Mouse (Mus musculus) stomach, embryonic 16.5 days (tissue): ENCODE measurements at regions not wholly inside any gene's neighbourhood (a gene's known extent, or its start where the extent isn't known, plus 50 kb on each side); places are given as distances from the start of the nearest gene placed in this dataset.

Source experiments
- ATAC-seq: fragments of 200-750 bp; cut with Nextera tagmentation; 2 replicates; pipeline ENCODE4 v1.8.0; 2017; ENCODE audit warnings: moderate number of reproducible peaks, moderate TSS enrichment; ENCODE audit not compliant: insufficient read depth, low FRiP score
- H3K27ac ChIP-seq: fragments of 300-500 bp; sonication (generic); 2 replicates; pipeline ENCODE4 v1.5.1; 2014; ENCODE audit warnings: low read length
- H3K27me3 ChIP-seq: fragments of 300-500 bp; sonication (generic); 2 replicates; pipeline ENCODE4 v1.6.1; 2014; ENCODE audit warnings: low read length, control low read depth, mixed read lengths; ENCODE audit not compliant: control insufficient read depth, insufficient read depth
- H3K36me3 ChIP-seq: fragments of 300-500 bp; sonication (generic); 2 replicates; pipeline ENCODE4 v1.6.1; 2014; ENCODE audit warnings: low read length; ENCODE audit not compliant: control insufficient read depth, insufficient read depth
- H3K4me1 ChIP-seq: fragments of 300-500 bp; sonication (generic); 2 replicates; pipeline ENCODE4 v1.6.1; 2014; ENCODE audit warnings: low read length, control low read depth, mixed read lengths; ENCODE audit not compliant: control insufficient read depth, insufficient read depth
- H3K4me2 ChIP-seq: fragments of 300-500 bp; sonication (generic); 2 replicates; pipeline ENCODE4 v1.6.1; 2014; ENCODE audit warnings: low read depth, low read length, mixed read lengths
- H3K4me3 ChIP-seq: fragments of 300-500 bp; sonication (generic); replicated peaks from 2 replicates; pipeline ENCODE4 v1.5.1; 2014; ENCODE audit warnings: mild to moderate bottlenecking, low read length
- H3K9ac ChIP-seq: fragments of 300-500 bp; sonication (generic); 2 replicates; pipeline ENCODE4 v1.6.1; 2014; ENCODE audit warnings: low read length
- H3K9me3 ChIP-seq: fragments of 300-500 bp; sonication (generic); replicated peaks from 2 replicates; pipeline ENCODE4 v1.6.1; 2016; ENCODE audit warnings: low read length, control low read depth; ENCODE audit not compliant: control insufficient read depth
- WGBS: fragments of 180-500 bp; shearing (Covaris S2); extraction: QIAGEN DNeasy Blood & Tissue Kit; methylation state at CpG from one replicate; pipeline ENCODE4 v1.1.7; 2014; 5-methylcytosine and 5-hydroxymethylcytosine counted together

DNA sequence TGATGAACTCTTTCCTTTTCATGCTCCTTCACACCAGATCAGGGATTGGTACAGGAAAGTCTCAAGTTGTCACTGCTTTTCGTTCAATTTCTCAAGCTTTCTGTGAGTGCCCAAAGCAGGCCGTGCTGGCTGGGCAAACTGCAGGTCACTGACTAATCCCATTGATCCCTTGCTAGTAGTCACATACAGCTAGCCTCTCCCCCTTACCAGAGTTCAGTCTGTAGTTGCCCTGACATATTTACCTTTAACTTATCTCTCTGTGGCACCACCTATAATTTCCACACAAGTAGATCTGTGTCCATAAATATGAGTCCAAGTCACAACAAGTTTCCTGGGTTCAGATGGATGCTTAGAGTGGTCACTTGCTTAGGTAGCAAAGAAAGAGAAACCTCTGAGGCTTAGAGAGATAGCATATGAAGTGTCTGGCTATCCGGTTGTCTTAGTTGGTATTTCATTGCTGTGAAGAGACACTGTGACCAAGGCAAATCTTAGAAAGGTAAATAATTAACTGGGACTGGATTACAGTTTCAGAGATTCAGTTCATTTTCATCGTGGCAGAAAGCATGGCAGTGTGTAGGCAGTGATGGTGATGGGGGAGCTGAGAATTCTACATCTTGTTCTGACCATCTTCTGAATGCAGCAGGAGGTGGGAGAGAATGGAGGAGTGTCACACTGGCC is 362.8 kb upstream of the Pcsk5 start:
- Histone ChIP-seq H3K9ac (no peak overlapping the region), H3K27ac (no peak overlapping the region), H3K4me1 (no peaks in the 10 kb centered on the region), H3K4me3 (no peak overlapping the region), H3K27me3 (no peaks in the 10 kb centered on the region), H3K4me2 (no peak overlapping the region), H3K9me3 (no peaks in the 10 kb centered on the region), H3K36me3 (no peaks in the 10 kb centered on the region)
- 58% methylated on average over 4 of the region's 4 CpGs for WGBS
- no peak for ATAC-seq

DNA sequence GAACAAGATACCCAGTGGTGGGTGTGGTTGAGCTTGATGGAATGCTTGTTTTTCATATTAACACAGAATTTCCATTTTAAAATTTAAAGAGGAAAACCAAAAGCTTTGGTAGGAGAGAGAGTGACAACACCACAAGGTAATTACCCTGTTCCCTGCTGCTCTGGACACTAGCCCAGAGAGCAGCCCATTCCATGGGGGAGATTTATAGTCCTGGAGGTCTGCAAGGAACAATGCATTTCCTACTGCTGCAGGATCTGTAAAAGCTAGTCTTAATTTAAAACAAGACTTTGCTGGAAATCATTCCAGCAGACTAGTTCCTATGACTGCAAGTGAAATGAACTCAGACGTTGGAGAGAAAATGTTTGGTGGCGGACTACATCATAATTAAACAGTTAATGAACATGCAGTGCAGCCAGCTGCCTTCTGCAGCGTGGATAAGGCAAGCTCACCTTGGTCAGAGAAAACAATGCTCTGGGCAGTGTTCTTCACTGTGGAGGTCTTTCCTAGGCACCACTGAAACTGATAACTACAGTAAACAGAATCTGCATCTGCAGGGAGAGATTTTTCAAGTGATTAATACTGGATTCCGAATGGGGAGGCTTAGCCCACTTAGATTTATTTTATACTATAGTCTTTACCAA is 351.8 kb upstream of the Pcsk5 start:
- no peak for ATAC-seq
- H3K4me2 ChIP-seq = no peak overlapping the region
- no peaks in the 10 kb centered on the region for H3K27me3 ChIP-seq
- no peak overlapping the region for H3K9ac ChIP-seq
- H3K4me3 ChIP-seq = no peak overlapping the region
- H3K27ac ChIP-seq = no peak overlapping the region
- no peaks in the 10 kb centered on the region for H3K9me3 ChIP-seq
- H3K4me1 ChIP-seq = no peaks in the 10 kb centered on the region
- H3K36me3 ChIP-seq = no peaks in the 10 kb centered on the region
- whole genome bisulfite sequencing = 33% methylated on average over 4 of the region's 4 CpGs

DNA sequence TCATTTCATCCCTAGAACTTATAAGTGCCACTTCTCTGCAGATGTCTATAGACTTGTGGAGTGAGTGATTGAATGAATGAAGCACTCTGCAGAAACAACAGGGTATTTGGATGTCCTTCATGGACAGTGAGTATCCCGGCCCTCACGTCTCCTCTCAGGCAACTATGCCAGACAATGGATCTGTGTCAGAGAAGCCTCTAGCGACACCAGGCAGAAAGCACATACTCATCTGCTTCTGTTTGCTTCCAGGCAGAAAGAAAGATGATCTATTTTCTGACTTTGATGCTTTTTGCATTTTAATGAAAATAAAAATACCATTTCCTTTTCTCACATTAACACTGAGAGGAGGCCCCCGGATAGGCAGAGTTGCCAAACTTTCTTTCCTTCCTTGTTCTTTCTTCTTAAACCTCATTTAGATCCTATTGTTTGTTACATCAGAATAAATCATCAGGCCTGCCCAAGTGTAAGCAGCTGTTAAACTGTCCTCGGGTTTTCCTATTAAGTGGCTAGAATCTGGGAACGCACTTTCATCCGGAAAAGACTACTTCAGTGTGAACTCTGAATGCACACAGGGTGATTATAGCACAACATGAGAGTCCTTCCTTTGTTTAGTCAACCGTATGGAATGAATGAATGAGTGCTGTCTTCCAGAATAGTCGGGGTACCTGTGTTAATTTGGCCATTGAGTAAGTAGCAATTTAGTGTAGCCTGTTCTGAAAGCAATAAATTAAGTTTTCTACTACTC is 350.9 kb upstream of the Pcsk5 start:
- no peaks in the 10 kb centered on the region for H3K9me3 ChIP-seq
- H3K36me3 ChIP-seq = no peaks in the 10 kb centered on the region
- H3K4me1 ChIP-seq = no peaks in the 10 kb centered on the region
- H3K4me2 ChIP-seq = no peak overlapping the region
- no peak for ATAC-seq
- H3K27me3 ChIP-seq = no peaks in the 10 kb centered on the region
- H3K9ac ChIP-seq = no peak overlapping the region
- WGBS = 47% methylated on average over 9 of the region's 9 CpGs
- no peak overlapping the region for H3K27ac ChIP-seq
- no peak overlapping the region for H3K4me3 ChIP-seq

DNA sequence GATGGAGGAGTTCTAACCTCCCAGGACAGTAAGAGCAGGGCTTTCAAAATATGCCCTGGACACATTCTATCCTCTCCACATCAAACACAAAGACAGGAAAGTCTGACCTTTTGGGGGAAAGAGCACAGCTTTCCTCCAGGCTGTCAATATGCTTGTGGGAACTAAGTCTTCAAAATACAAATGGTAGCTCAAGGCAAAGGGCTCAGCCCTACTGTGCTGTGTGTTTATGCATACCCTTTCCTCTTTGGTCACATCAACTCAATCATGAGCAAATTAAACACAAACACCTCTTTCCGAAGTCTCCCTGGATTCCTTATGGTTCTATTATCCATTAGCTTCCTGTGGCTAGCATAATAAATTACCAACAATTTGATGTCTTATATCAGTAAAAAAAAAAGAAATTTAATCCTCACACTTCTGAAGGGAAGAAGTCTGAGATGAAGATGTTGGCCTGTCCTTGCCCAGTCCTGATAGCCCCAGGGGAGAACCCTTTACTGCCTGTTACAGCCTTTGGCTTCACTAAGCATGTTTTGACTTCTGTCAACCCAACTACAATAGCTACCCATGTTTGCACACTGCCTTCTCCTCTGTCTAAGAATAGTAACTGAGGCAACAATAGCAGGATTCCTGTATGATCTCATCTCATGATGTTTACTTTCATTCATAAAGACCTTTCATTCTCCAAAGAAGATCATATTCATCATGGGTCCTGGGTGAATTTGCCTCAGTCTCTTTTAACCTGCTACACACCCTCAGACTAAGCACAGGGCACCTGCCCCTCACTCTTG is 348.5 kb upstream of the Pcsk5 start:
- H3K27me3 ChIP-seq = no peaks in the 10 kb centered on the region
- no peak for ATAC-seq
- no peaks in the 10 kb centered on the region for H3K9me3 ChIP-seq
- H3K36me3 ChIP-seq = no peaks in the 10 kb centered on the region
- no peak overlapping the region for H3K27ac ChIP-seq
- H3K4me2 ChIP-seq = no peak overlapping the region
- H3K4me3 ChIP-seq = no peak overlapping the region
- no peak overlapping the region for H3K9ac ChIP-seq
- 64% methylated on average over 1 of the region's 1 CpGs for whole genome bisulfite sequencing
- H3K4me1 ChIP-seq = no peaks in the 10 kb centered on the region

DNA sequence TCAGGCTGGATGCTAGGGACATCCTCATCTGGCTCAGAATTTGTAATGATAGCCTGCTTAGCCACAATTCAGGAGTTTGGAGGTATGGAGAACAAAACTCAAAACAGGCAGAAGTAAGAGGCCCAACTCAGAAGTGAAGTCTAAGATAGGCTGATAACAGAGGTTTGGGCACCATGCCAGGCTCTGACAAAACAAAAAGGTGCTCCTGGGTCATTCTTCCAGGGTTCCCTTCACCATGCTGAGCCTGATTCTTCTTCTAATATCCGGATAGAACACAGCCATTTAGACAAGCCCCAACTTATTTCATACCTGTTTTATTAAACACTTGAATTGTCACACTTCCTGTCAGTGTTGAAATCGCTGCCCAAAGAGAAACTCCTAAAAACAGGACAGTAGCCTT is 347.8 kb upstream of the Pcsk5 start:
- Histone ChIP-seq H3K27me3 (no peaks in the 10 kb centered on the region), H3K4me1 (no peaks in the 10 kb centered on the region), H3K27ac (no peak overlapping the region), H3K4me2 (no peak overlapping the region), H3K4me3 (no peak overlapping the region), H3K36me3 (no peaks in the 10 kb centered on the region), H3K9ac (no peak overlapping the region), H3K9me3 (no peaks in the 10 kb centered on the region)
- ATAC-seq = no peak
- 73% methylated on average over 2 of the region's 2 CpGs for WGBS

- Histone ChIP-seq H3K36me3 (no peaks in the 10 kb centered on the region), H3K4me3 (no peak overlapping the region), H3K4me1 (no peaks in the 10 kb centered on the region), H3K9ac (no peak overlapping the region), H3K27me3 (no peaks in the 10 kb centered on the region), H3K4me2 (no peak overlapping the region), H3K27ac (no peak overlapping the region), H3K9me3 (no peaks in the 10 kb centered on the region)
- WGBS = 68% methylated on average over 3 of the region's 3 CpGs
- ATAC-seq = no peak
Observed at GRCm38 (mm10) chr19:18176200-18176599, 338.8 kb upstream of the Pcsk5 start.

GRCm38 (mm10) chr19:18146494-18146893 is 309.1 kb upstream of the Pcsk5 start:
- H3K4me3 ChIP-seq = no peak overlapping the region
- H3K27me3 ChIP-seq = no peaks in the 10 kb centered on the region
- 60% methylated on average over 3 of the region's 3 CpGs for WGBS
- H3K4me1 ChIP-seq = no peaks in the 10 kb centered on the region
- H3K36me3 ChIP-seq = no peaks in the 10 kb centered on the region
- H3K9me3 ChIP-seq = no peaks in the 10 kb centered on the region
- no peak overlapping the region for H3K27ac ChIP-seq
- no peak overlapping the region for H3K4me2 ChIP-seq
- no peak overlapping the region for H3K9ac ChIP-seq
- ATAC-seq = no peak

- ATAC-seq = no peak
- 90% methylated on average over 3 of the region's 3 CpGs for WGBS
- Histone ChIP-seq H3K4me1 (no peaks in the 10 kb centered on the region), H3K9me3 (no peaks in the 10 kb centered on the region), H3K27me3 (no peaks in the 10 kb centered on the region), H3K4me3 (no peak overlapping the region), H3K9ac (no peak overlapping the region), H3K36me3 (no peaks in the 10 kb centered on the region), H3K4me2 (no peak overlapping the region), H3K27ac (no peak overlapping the region)
Observed at GRCm38 (mm10) chr19:18130936-18131335, 293.5 kb upstream of the Pcsk5 start.

GRCm38 (mm10) chr19:18128786-18129185 is 291.4 kb upstream of the Pcsk5 start:
- Histone ChIP-seq H3K27me3 (no peaks in the 10 kb centered on the region), H3K27ac (no peak overlapping the region), H3K4me3 (no peak overlapping the region), H3K36me3 (no peaks in the 10 kb centered on the region), H3K9me3 (no peaks in the 10 kb centered on the region), H3K9ac (no peak overlapping the region), H3K4me1 (no peaks in the 10 kb centered on the region), H3K4me2 (no peak overlapping the region)
- 60% methylated on average over 2 of the region's 2 CpGs for WGBS
- no peak for ATAC-seq
